Mouse (Mus musculus) mesoderm, embryonic 11.5 days (tissue): Measurements from ENCODE around the gene Tbc1d22a.

Experiments used
- DNase-seq: peaks from one replicate; pipeline ENCODE4 v3.0.0-alpha.2; 2012; ENCODE audit warnings: low read depth, low spot score

Gene Tbc1d22a

DNA sequence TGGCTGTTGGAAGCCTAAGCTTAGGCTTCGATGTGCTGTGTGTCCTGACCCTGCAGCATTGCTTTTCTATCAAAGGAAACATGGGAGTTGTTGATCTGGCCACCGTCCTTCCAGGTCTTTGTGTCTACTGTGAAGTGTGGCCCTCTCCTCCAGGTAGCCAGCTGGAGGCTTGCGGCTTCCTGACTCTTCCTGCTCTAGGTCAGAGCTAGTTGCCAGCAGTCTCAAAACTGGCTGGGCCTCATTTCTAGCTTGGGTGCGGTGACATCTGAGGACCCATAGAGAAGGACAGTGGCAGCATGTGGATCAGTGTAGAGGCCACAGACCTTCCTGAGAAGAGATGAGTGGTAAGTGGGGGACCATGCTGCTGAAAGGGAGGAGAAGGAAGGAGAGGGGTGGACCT lies 120.0 kb downstream of the Tbc1d22a start:
- DNase-seq, result no peak

DNA sequence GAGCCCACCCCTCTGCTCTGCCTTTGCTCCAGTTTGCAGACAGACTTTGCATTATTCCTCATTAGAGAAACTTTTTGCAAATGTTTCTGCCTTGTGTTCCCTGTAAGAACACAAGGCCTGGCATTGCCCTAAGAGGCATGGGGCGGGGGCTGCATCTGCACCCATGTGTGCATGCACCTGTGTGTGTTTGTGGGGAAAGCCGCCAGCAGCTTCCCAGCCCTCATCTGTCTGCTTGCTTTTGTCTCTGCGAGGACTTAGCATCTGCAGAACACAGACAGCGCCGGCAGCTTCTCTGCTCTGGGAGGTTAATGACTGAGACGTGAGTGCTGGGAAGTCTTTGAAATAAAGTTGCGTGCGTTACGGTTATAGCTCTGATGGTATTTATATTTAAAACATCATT lies 120.5 kb downstream of the Tbc1d22a start:
- DNase-seq, result no peak

DNA sequence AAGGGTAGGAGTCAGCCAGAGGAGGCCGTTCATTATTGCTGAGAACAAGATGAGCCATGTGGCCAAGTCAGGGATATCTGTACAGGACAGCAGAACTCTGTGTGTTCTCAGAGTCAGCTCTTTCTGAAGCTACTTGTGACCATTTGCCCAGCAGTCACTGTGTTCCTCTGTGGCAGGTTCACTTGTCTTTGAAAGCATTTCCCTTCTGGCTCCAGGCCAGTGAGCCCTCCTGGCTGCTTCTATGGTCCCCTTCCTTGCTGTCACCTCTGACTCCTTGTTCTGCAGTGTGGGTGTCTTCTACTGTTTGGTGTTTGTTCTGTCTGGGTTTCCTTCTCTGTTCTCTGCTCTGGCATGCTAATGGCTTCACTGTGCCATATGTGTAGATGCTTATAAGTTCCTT lies 121.5 kb downstream of the Tbc1d22a start:
- DNase-seq, result no peak

DNA sequence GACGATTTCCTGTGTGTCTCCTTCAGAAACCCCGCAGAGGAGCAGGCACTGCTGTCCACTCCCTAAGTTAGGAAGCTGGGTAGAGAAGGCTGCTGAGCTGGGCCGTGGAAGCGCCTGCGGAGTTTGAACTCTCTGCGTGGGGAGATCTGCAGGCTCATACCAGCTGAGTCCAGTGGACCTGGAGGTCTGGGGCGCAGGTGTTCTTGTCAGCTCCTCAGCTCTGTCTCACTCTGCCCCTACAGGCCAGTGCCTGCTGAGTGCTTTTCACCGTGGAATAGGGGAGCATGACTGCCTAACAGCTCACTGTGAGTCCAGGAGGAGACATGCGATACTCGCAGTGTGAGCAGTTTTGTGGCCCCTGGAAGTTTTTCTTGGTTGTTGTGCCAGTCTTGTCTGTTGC lies 123.5 kb downstream of the Tbc1d22a start:
- no peak for DNase-seq

DNA sequence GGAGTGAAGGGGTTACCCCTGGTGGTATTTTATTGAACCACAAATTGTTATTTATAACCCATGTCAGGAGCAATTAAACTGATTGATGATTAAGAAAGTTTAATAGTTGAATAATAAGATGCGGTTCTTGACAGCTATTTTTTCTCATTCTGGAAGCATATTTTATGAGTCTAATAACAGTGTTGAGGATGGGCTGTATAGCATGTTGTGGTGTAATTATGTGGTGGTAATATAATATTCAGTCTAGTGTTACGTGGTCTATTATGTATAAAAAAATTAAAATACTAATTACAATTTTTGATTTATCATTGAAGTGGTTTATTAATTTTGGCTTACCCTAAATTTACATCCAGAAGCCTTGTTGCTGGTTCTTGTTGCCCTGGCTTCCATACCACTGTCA lies 125.5 kb downstream of the Tbc1d22a start:
- DNase-seq, result no peak

DNA sequence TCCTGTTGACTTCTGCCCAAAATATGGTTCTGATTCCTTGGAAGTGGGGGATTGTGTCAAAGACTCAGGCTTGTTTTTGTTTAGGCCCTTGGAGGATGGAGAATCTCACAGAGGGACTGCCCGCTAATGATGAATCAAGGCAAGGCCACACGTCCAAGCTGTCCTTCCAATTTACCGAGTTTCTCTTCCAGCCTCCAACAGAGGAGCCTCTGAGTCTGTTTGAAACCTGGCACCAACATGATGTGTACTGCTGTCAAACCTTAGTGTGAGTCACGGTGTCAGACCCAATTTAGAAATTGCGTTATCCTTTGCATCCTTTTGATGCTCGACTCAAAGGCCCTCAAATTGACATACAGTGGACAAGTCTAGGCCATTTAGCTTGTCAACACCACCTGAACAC lies 126.5 kb downstream of the Tbc1d22a start:
- no peak for DNase-seq

DNA sequence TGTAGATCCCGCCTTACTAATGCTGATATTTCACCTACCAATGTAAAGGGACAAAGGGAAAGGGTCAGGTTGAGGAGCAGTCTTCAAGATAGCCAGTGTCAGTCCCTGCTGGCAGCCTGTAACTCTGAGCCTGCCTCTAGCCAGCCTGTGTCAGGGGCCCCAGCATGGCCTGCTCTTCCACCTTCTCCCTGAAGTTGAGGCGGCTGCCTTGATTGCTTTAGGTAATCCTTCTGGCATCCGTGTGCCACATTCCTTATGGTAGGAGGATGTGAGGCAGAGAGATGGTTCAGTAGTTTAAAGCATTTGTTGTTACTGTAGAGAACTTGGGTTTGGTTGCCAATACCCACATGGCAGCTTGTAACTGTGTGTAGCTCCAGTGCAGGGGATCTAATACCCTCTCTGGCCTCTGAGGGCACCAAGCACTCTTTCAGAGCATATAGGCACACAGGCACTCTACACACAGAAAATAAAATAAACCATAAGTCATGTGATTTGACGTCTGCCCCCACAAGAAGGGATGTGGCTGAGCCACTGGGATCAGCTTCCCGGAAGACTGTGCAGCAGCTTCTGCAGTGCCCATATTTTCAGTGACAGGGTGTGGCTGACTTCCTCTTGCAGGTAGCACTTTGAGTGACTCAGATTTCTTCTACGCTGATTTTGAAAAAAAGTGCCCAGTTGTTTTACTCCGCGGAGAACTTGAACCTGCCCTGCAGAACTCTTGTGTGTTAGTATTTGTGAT lies 128.5 kb downstream of the Tbc1d22a start:
- no peak for DNase-seq

DNA sequence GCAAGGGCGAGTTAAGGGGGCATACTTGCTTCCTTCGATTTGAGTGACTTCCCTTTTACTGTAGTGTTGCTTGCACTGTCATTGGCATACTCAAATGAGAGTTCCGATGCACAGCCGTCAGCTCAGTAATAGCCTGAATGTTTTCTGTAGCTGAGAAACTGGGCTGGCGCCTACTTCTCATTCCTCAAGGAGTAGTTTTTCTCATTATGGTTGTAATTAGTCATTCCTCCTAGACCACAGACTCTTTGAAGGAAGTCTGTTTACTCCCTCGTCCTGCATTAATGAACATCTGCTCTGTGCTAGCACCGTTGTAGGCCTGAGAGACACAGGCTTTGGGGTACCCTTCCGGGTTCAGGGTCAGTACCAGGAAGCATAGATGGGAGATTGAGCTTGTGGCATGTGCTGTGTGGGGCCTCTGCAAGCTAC lies 130.7 kb downstream of the Tbc1d22a start:
- no peak for DNase-seq

DNA sequence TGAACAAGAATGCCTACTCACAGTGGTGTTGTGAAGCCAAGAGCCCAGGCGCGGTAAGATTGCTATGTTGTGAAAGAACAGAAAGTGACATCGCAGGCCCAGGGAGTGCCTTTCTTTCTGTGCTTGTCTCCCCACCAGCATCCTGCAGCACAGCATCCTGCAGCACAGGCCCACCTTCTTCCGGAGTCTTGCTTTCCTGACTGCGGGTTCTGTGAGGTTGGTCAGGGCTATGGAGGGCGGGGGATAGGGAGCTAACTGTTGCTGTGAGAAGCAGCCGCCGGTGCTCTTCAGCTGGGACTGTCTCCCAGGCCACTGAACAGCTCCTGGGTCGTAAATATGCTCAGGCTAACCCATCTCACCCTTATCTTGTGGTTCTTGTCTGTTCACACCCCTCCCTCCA lies 131.6 kb downstream of the Tbc1d22a start:
- no peak for DNase-seq

DNA sequence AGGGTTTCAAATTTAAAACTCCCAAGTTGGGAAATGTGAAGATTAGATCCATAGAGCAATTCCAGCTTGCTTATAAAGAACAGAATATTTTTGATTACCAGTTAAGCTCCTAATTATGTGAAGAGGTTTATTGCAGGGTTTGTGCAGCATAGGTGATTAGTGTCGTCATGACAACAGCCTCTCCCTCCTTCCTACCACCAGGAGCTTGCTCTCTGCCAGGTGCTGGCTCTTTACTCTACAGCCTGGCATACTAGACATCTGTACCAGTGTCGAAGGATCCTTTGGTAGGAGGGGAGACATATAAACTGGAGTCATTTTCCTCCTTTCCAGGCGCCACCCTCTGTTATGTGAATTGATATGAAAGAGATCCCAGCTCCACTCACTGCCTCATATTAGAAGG lies 132.3 kb downstream of the Tbc1d22a start:
- DNase-seq, result no peak

DNA sequence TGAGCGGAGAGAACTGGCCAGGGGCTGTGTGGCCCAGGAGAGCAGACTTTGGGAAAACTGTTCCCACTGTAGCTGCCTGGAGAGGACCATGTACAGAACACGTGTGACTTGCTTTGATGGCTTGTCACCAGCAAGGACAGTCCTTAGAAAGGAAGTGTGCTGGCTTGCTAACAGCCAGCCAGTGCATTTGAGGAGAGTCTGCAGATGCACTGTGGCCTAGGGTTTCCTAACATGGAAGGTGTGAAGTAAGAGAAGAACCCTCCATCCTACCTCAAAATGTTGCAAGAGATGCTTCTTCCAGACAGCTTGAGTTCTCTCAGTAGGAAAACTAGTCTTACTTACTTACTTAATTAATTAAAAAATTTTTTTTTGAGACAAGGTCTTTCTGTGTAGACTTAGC lies 140.7 kb downstream of the Tbc1d22a start:
- DNase-seq, result no peak

DNA sequence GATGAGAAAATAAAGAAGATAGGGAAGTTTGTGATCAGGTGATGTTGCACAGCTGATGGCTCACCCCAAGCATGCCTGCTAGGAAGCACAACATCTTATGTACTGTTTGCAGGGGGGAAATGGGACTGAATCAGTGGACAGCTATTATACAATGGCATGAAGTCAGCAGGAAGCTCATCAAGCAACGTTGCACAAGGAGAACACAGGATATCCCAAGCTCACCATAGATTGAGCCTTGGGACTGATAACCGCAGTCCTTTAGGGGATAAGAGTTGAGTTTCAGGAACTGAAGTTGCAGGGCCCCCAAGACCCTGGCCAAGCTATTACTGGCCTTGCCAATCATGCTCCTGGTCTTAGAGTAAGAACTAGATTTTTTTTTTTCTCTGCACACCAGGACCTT lies 141.6 kb downstream of the Tbc1d22a start:
- DNase-seq, result no peak

DNA sequence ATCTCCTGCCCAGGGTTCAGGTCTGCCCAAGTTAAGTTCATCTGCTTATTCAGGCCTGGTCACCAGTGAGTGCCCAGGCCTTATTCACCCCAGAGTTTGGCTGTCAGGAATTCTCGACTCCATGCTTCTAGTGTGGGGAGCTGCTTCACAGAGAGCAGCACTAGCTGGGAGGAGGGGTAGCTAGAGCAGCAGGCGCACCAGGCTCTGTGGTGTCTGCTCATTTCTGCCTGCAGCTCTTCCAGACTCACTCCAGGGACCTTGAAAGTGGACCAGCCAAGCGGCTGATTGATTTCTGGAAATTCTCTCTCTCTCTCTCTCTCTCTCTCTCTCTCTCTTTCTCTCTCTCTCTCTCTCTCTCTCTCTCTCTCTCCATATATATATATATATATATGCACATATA lies 146.1 kb downstream of the Tbc1d22a start:
- no peak for DNase-seq

DNA sequence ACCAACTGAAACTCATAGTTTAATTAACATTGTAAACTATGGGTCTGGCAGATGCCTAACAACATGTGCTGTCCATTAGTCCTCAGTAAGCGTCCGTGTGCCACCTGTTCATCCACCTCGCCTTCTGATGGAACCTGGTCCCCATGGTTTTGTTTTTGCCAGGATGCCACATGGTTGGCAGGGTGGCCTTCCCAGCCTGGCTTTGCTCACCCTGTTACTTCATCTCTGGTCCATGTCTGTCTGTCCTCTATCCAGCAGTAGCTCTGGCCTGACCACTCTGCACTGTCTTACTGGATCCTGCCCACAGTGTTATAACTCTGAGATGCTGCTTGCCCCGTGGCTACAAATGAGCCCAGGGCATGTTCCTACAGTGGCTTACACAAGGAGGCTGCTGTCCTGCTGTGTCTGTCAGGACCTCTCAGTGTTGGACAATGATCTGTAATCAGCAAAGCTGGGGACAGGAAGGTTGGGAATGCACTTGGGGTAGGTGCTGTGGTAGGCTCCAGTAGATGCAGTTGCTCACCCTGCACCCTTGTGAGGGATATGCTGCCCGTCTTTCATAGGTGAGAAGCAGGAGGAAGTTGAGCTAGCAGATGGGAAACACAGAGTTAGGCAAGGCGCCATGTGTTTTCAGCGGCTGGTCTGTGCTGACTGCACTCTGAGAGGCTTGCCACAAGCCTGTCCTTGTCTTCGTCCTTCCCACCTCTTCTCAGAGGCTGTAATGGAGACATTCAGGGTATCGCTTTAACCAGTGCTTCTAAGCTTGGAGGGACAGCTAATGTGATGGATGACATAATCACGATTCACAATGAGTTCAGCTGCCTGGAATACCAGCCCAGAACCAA lies 148.3 kb downstream of the Tbc1d22a start:
- DNase-seq, result no peak

DNA sequence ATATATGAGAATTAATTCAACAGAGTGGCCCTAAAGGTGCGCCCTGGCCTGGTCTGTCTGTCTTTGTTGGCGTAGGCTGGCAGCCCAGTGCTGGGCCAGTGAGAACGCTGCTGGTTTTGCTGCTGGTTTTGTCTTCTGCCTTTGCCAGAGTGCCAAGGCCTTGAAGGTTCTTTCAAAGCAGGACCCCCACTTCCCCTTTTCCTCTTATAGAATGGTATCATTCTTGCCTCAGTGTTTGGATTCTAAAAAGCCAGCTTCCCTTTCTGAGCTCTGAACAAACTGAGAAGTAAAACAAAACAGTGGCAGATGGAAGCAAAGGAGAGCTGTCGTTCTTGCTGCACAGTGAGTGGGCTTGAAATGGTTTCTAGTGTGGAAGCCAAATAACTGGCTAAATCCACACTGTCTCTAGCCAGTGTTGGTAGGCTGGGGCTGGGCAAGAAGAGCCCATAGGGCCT lies 149.6 kb downstream of the Tbc1d22a start:
- no peak for DNase-seq

DNA sequence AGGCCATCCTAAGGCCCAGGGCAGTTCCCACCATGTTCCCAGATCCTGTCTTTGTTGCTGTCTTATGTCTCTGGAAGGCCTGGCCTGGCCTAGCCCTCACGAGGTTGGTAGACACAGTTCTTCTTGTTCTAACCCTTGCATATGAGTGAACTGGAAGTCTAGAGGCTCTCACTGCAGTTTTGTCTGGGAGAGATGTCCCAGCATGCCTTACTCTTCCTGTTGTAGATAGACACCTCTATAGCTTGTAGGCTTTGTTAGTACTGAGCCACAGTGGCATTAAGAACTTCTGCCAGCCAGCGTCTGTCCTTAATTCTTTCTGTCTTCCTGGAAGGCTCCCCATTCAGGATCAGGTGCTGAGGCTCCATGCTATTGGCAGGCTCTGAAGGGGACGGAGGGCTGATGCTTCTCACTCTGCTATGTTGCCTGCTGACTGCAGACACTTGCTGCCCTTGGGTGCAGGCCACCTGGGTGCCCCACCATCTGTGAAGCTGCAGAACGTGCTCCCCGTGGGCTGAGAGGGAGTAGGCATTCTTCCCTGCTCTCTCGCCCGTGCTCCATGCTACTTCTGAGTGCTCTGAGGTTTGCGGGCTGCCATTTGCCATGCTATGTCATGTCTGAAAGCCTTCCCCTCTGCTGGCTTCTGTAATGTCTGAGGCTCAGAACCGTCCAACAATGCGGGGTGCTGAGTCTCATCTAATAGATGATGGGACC lies 150.8 kb downstream of the Tbc1d22a start:
- no peak for DNase-seq

DNA sequence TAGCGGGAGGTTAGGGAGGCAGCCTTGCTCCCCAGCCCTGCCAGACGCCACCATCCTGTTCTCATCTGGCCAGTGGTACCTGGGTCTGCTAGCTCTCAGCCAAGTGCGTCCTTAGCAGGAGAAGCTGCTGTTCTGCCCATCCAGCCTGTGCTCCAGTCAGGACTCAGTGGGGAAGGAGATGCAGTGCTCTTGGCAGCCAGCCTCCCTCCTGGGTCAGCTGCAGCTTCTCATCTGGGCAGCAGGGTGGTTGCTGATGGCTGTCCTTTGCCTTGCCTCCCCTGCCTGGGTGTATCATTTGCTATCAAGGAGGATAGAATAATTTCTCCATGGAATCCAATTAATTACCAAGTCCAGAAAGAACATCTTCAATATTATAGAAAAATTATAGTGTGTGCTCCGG lies 152.5 kb downstream of the Tbc1d22a start:
- no peak for DNase-seq

DNA sequence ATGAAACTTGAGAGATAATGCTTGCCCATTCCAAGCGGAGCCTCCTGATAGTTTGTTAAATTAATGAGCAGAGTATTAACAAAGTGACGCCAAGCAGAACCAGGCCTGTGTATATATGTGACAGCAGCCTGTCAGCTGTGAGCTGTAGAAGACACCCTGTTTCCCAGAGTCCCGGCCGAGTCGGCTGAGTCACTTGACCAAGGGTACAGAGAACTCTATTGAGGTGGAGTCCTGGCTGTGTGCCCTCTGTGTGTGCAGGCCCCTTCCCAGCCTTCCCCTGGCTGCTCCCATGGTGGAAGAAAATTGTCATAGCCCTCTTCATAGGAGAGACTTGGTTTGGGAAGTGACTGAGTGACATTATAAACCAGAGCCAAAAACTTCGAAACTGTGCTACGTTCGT lies 153.0 kb downstream of the Tbc1d22a start:
- no peak for DNase-seq

DNA sequence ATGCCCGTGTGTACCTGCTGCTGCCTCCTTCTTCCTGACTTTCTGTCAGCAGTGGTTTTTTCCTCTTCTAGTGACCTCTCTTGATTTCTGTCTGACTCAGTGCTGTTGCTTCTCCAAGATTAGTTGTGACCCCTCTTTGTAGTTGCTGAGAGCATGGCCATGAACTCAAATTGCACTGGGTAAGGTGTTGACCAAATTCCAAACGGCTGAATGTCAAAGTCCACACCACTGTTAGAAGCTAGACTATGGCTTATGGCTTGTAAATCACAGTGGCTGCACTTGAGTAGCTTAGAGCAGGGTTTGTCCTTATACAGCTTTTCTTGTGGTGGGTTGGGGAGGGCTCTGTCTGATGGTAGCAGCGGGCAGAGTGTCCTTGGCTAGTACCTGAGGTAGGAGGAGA lies 156.6 kb downstream of the Tbc1d22a start:
- no peak for DNase-seq

DNA sequence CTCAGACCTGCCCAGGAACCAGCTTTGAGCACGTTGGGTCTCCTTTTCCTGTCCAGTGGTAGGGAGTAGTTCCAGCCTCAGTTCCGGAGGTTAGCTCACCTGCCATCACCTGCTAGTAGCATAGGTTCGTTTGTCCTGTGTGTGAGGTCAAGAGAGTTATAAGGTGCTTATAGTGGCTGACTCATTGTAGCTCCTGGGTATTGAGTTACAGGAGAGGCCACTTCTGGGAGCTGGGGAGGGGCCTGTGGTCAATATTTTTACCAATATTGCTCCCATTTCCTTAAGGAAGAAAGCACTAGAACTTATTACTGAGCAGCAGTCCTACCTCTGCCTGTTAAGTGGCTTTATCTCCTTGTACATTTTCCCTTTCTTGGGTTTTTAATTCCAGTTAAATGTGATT lies 161.0 kb downstream of the Tbc1d22a start:
- no peak for DNase-seq

DNA sequence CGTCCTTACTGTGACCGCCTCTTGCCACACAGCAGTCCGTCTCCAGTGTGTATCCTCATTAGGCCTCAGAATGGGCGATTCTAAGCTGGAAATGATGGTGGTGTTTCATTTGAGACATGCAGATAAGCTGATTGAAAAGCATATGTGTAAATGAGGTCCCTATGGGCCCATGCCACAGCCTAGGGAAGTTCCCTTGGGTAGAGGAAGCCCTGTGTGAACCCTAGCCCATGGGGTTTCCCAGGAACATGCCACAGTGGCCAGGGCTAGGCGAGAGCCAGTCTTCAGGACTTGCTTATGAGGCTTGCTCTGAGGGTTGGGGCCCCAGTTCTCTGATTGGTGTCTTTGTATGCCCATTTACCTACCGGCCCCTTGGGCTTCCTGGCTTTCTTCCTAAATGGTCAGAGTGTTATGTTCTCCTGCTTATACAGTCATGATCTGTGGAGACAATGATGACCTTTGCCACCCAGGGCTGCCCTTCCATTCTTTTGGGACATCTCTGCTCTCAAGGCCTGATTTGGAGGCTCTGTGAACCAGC lies 161.7 kb downstream of the Tbc1d22a start:
- no peak for DNase-seq

DNA sequence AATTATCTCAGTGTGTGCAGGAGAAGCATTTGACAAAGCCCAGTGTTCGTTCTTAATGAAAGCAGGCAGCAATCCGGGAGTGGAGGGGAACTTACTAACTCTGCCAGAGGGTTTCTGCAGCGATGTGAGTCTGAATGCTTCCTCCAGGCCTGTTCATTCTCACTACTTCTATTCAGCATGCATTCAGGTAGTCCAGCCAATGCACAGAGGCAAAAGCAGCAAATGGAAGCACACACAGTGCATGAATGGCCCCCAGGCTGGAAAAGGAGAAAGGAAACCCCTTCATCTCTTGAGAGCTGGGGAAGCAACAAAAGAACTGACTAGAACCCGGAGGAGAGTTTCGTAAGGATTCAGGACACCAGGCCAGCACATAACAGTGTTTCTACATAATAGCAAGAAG lies 169.0 kb downstream of the Tbc1d22a start:
- DNase-seq, result no peak
